ENCODE assay signal across 16 mouse cellular contexts in the genomic region with DNA sequence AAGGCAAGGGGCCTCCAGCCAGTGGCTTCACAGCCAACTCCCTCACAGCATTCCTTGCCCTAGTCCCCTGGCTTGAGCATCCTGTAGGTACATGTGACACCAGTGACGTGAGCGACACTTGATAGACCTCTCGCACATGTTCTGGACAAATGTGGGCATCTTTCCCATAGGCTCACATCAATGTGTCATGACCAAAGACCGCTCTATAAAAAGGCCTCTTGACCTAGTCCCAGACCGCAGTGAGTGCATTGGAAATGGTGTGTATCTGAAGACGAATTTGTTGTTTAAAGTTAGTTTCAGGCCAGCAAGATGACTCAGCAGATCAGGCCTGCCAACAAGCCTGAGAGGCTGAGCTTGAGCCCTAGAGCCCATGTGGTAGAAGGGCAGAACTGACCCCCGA.
DNase-seq lines count a peak whose midpoint lies in the region; TF ChIP-seq lines count a peak whose summit lies in the region.
"Had no signal": no experiment of that assay in that cellular context is flagged by ENCODE, and none has a peak within 500 bp of the region (broad histone marks: within the 10 kb centered on the region; RNA-seq: fewer than 3 reads in every experiment).

No protein-coding gene starts in this region.

- H3K9me3 ChIP-seq in MEL (replicated peaks; ENCODE audit: insufficient read depth, low read length): no peaks in the 10 kb centered on the region
- peaks cover 11% of the 10 kb centered on the region; the same call in 1 of the 2 replicates for H3K9me3 ChIP-seq in midbrain, embryonic 10.5 days (replicated peaks)
- H3K9me3 ChIP-seq: embryonic facial prominence, embryonic 12.5 days; hindbrain, embryonic 12.5 days had no signal

- H3ac ChIP-seq in myocyte (ENCODE audit: control insufficient read depth, insufficient read length): no peak overlapping the region

- no peaks in the 10 kb centered on the region for H3K27me3 ChIP-seq in MEL (ENCODE audit: control insufficient read depth in 1 of 2, insufficient read depth in 2 of 2, low read length in 2 of 2)
- H3K27me3 ChIP-seq in myocyte (ENCODE audit: control insufficient read depth, insufficient read depth, insufficient read length): no peaks in the 10 kb centered on the region
- H3K27me3 ChIP-seq in midbrain, embryonic 10.5 days (ENCODE audit: low read depth, poor library complexity, severe bottlenecking): no peaks in the 10 kb centered on the region
- H3K27me3 ChIP-seq: embryonic facial prominence, embryonic 12.5 days; heart, embryonic 13.5 days; hindbrain, embryonic 12.5 days; liver, embryonic 12.5 days; megakaryocyte, embryonic 14.5 days had no signal

- peaks cover 20 to 48% of the 10 kb centered on the region in 2 experiments for H3K4me1 ChIP-seq in MEL (ENCODE audit: control insufficient read depth in 1 of 2, insufficient read depth in 2 of 2, low read length in 2 of 2)
- no peaks in the 10 kb centered on the region for H3K4me1 ChIP-seq in midbrain, embryonic 10.5 days
- H3K4me1 ChIP-seq: embryonic facial prominence, embryonic 12.5 days; hindbrain, embryonic 12.5 days had no signal

- TF ChIP-seq CTCF in layer of hippocampus, adult 2 months (conservative IDR thresholded peaks at IDR 0.05): no peak
- no peak for TF ChIP-seq CTCF in MEL (IDR thresholded peaks at IDR 0.05 in 2 of 3, conservative IDR thresholded peaks at IDR 0.05 in 1 of 3; ENCODE audit: control insufficient read depth in 1 of 3, insufficient read depth in 1 of 3, low read depth in 2 of 3, low read length in 3 of 3, poor library complexity in 1 of 3, severe bottlenecking in 1 of 3)

- DNase-seq in gastrocnemius, adult 8-10 months (ENCODE audit: low spot score in 2 of 2): peak; percentile 23 to 44
- no peak for DNase-seq in gastrocnemius, postnatal 4 days (ENCODE audit: low spot score in 2 of 2)
- no peak for DNase-seq in layer of hippocampus, adult 2 months (ENCODE audit: low spot score in 2 of 2)
- DNase-seq in layer of hippocampus, adult 9-11 months: no peak
- DNase-seq in MEL (ENCODE audit: low read depth, low spot score): peak; percentile 17
- no peak for DNase-seq in midbrain, embryonic 10.5 days (ENCODE audit: low spot score)
- DNase-seq: adrenal gland, postnatal 10 days; cerebellum, adult 2 months; layer of hippocampus, postnatal 36 days; left cerebral cortex, postnatal 4 days had no signal

- peak overlapping the region; percentile 37 for H3K4me2 ChIP-seq in myocyte (ENCODE audit: low read depth)
- H3K4me2 ChIP-seq: embryonic facial prominence, embryonic 12.5 days; heart, embryonic 13.5 days; hindbrain, embryonic 12.5 days; liver, embryonic 12.5 days had no signal

- H3K4me3 ChIP-seq in layer of hippocampus, adult 2 months: no peak overlapping the region
- H3K4me3 ChIP-seq in MEL (ENCODE audit: control insufficient read depth in 1 of 2, insufficient read depth in 1 of 2, low read depth in 2 of 2, low read length in 2 of 2) (no peak overlapping the region), myocyte (no peak overlapping the region)
- no peak overlapping the region for H3K4me3 ChIP-seq in midbrain, embryonic 10.5 days
- H3K4me3 ChIP-seq: embryonic facial prominence, embryonic 12.5 days; heart, embryonic 13.5 days; hindbrain, embryonic 12.5 days; liver, embryonic 12.5 days; megakaryocyte, embryonic 14.5 days had no signal

- no peak for TF ChIP-seq EP300 in MEL (IDR thresholded peaks at IDR 0.05; ENCODE audit: low read depth in 1 of 2, low read length in 2 of 2)

- no peak overlapping the region for H3K9ac ChIP-seq in MEL (ENCODE audit: control insufficient read depth, low read depth, low read length, poor library complexity, severe bottlenecking)
- H3K9ac ChIP-seq: embryonic facial prominence, embryonic 12.5 days; heart, embryonic 13.5 days; hindbrain, embryonic 12.5 days; liver, embryonic 12.5 days had no signal

- peaks cover 0 to 48% of the 10 kb centered on the region in 2 experiments; a peak in 2 of 4 replicates for H3K36me3 ChIP-seq in MEL (ENCODE audit: control insufficient read depth in 1 of 2, insufficient read depth in 2 of 2, low read length in 2 of 2)
- H3K36me3 ChIP-seq in myocyte (ENCODE audit: control insufficient read depth, insufficient read depth): peaks cover 22% of the 10 kb centered on the region
- H3K36me3 ChIP-seq in midbrain, embryonic 10.5 days: peaks cover 46% of the 10 kb centered on the region

- TF ChIP-seq POLR2A in MEL (IDR thresholded peaks at IDR 0.05; ENCODE audit: control insufficient read depth in 1 of 2, insufficient read depth in 1 of 2, low read depth in 1 of 2, low read length in 2 of 2, poor library complexity in 1 of 2): no peak
- TF ChIP-seq POLR2A in myocyte (IDR thresholded peaks at IDR 0.05; ENCODE audit: insufficient read length, low read depth): no peak

- no peak for TF ChIP-seq RAD21 in MEL (IDR thresholded peaks at IDR 0.05; ENCODE audit: low read depth, low read length)

- H3K79me2 ChIP-seq in MEL (ENCODE audit: control insufficient read depth, insufficient read depth, low read length, poor library complexity): no peaks in the 10 kb centered on the region
- no peaks in the 10 kb centered on the region for H3K79me2 ChIP-seq in myocyte (ENCODE audit: control insufficient read depth, insufficient read depth)

- H3K27ac ChIP-seq in layer of hippocampus, adult 2 months: peak overlapping the region; percentile 57
- H3K27ac ChIP-seq in MEL (ENCODE audit: control insufficient read depth, low read depth, low read length): no peak overlapping the region
- no peak overlapping the region for H3K27ac ChIP-seq in midbrain, embryonic 10.5 days (replicated peaks)
- H3K27ac ChIP-seq: embryonic facial prominence, embryonic 12.5 days; heart, embryonic 13.5 days; hindbrain, embryonic 12.5 days; liver, embryonic 12.5 days had no signal

- WGBS in midbrain, embryonic 10.5 days: 94% methylated on average over 7 of the region's 7 CpGs

TF ChIP-seq in MEL, 35 proteins besides CTCF, POLR2A, EP300 and RAD21:
- TF ChIP-seq MEF2A (IDR thresholded peaks at IDR 0.05; ENCODE audit: extremely low read depth, insufficient replicate concordance, low read depth, low read length, poor library complexity, severe bottlenecking) (no peak), TAL1 (IDR thresholded peaks at IDR 0.05; ENCODE audit: low read length) (no peak), MAZ (IDR thresholded peaks at IDR 0.05; ENCODE audit: low read depth, low read length) (no peak), JUND (IDR thresholded peaks at IDR 0.05; ENCODE audit: low read depth, low read length) (no peak), ZC3H11A (IDR thresholded peaks at IDR 0.05; ENCODE audit: low read depth, low read length) (no peak), SIN3A (IDR thresholded peaks at IDR 0.05; ENCODE audit: low read length) (no peak), ZNF384 (IDR thresholded peaks at IDR 0.05; ENCODE audit: low read depth, low read length) (no peak), MXI1 (IDR thresholded peaks at IDR 0.05; ENCODE audit: low read depth, low read length) (no peak), TCF12 (IDR thresholded peaks at IDR 0.05; ENCODE audit: low read depth, low read length) (no peak), BHLHE40 (IDR thresholded peaks at IDR 0.05; ENCODE audit: borderline replicate concordance, low read depth, low read length) (no peak)

TF ChIP-seq in myocyte, 11 proteins besides CTCF, POLR2A, EP300 and RAD21:
- no peak for TF ChIP-seq SRF (IDR thresholded peaks at IDR 0.05; ENCODE audit: control insufficient read depth, insufficient read length, low read depth)
- peak in 2 of 3 experiments; percentile 16 to 20 for TF ChIP-seq MYOD1 (IDR thresholded peaks at IDR 0.05; ENCODE audit: control insufficient read depth in 1 of 3, insufficient read length in 2 of 3, low read depth in 2 of 3)
- peak in 1 of 3 experiments; percentile 44 for TF ChIP-seq MYOG (IDR thresholded peaks at IDR 0.05; ENCODE audit: control insufficient read depth in 1 of 3, insufficient read depth in 1 of 3, insufficient read length in 2 of 3, low read depth in 2 of 3)

Comparison
In these comparisons a context has a peak if more than half of its experiments do, and no peak if none do; other contexts are left out.
1. DNase-seq: peak in gastrocnemius, adult 8-10 months (2 of 2) and MEL (single experiment); none in gastrocnemius, postnatal 4 days (0 of 2), layer of hippocampus, adult 2 months (0 of 2), layer of hippocampus, adult 9-11 months (single experiment) and midbrain, embryonic 10.5 days (single experiment).